Mouse (Mus musculus) layer of hippocampus, adult 18-20 months (tissue): ENCODE results near the gene Gm17604. TPM values are rescaled to one million over a fixed set of nuclear protein-coding genes. Genes with fewer than 3 reads are reported as not detected.

Experiments
- DNase-seq, 2 experiments: peaks; one replicate each; pipeline ENCODE4 v3.0.0; 2022; ENCODE audit warnings: low spot score in 2 of 2
- long read RNA-seq: library from polyadenylated mRNA; stranded (forward); transcript quantifications from one replicate; pipeline ENCODE4 v2.0.0, GENCODE M21; 2021
- total RNA-seq, 2 experiments: library from RNA; stranded (reverse); gene quantifications; 2 replicates each; pipeline ENCODE4 v1.2.3; 2021

Gene Gm17604
- total RNA-seq: not detected
- long read RNA-seq: 0 reads

- DNase-seq: no peak
These were observed at the start of gene Gm17604 for GRCm38 (mm10) chrX:165004779-165005324. Gm17604 (minus strand) TSS chrX:165004829.

GRCm38 (mm10) chrX:165049929-165050328 lies 45.3 kb upstream of the Gm17604 start:
- no peak for DNase-seq

- no peak for DNase-seq
These were observed 1.5 kb downstream of the Gm17604 start for GRCm38 (mm10) chrX:165003141-165003540.

GRCm38 (mm10) chrX:164980193-164980775 lies 24.3 kb downstream of the Gm17604 start, which contains the start of the genes Mospd2 and Fancb:
Mospd2 (minus strand) TSS chrX:164980375.
Fancb (plus strand) TSS chrX:164980592.
- peak; percentile 80 to 86 for DNase-seq

- no peak for DNase-seq
These were observed 25.8 kb downstream of the Gm17604 start for GRCm38 (mm10) chrX:164978866-164979265.

GRCm38 (mm10) chrX:164971206-164971605 lies 33.4 kb downstream of the Gm17604 start:
- DNase-seq: no peak

GRCm38 (mm10) chrX:164965750-164966448 lies 38.7 kb downstream of the Gm17604 start:
- no peak for DNase-seq

Other genes with a start within 250 kb of the Gm17604 start
- 10 to 100 TPM; 18.4 to 18.5 TPM for gene Mospd2, start 24.5 kb downstream of the Gm17604 start, total RNA-seq
- 1 to 10 TPM; 1.8 to 2.0 TPM for gene Fancb, start 24.2 kb downstream of the Gm17604 start, total RNA-seq